Mouse (Mus musculus): ENCODE measurements around the gene Dusp5.

DNA sequence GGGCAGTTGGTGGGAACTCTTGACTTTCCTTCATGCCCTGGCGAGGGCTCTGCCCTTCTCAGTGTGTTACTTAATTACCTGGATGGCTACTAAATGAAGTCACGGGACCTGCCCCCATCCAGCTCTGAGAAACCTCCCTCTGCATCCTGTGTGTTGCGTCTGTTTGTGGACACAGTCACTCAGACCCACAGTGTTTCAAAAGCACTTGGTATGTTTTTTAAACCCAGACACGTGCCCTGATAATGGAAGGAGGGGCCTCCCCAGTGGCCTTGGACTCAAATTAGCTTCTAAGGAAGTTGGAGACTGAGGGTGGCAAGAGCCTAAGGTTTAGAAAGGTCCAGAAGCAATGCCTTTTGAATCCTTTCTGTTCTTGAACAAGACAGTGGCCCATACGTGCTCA is 9.9 kb downstream of the Dusp5 start:
- no peak for TF ChIP-seq EP300 (optimal IDR thresholded peaks at IDR 0.05)
- no peak for TF ChIP-seq CTCF (IDR thresholded peaks at IDR 0.05; ENCODE audit: low read depth)
